Mouse (Mus musculus): ENCODE data around the gene Pik3cd. TPM values are rescaled to one million over a fixed set of nuclear protein-coding genes. Genes with fewer than 3 reads are reported as not detected.

Gene Pik3cd
- polyA plus RNA-seq (2014; fragmentation: Illumina TruSeq; extraction: RNeasy Lipid Tissue Mini Kit (QIAGEN cat#74804); ENCODE audit: insufficient read depth, low read depth, low replicate concordance) = 9.1 TPM

DNA sequence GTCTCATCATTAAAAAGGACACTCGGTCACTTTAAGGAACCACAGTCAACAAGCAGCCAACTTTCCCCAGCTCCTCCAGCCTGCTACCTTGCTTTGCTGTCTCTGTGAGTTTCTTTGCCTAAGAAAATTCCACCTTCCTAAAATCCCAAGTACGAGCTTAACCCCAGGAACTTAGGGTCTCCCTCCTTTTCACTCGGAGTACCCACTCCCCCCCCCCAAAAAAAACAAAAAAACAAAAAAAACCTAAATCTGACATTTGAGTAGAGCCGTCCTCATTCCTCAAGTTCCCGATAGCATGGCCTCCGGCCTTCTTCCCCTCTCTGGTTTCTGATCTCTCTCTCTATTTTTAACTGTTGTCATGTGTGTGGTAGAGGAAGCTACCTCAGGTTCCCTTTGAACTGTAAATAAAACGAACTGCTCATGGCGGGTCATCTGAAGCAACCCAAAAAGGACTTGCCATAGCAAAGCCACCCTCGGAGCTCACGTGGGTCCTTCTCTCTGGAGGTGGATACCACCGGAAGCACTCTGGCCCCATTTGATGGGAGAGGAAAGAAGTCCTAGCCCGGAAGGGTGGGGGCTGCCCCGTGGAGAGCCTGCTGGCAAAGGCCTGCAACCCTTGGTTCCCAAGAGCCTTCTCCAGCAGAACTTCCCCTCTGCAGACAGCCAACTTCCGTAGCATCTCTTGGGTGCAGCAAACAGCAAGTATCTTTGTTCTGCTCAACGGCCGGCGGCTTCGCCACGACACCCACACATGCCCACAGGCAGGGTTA lies at the start of gene Pik3cd:
Pik3cd (minus strand) TSS at position 362 of the 770 bp plus-strand sequence.

DNA sequence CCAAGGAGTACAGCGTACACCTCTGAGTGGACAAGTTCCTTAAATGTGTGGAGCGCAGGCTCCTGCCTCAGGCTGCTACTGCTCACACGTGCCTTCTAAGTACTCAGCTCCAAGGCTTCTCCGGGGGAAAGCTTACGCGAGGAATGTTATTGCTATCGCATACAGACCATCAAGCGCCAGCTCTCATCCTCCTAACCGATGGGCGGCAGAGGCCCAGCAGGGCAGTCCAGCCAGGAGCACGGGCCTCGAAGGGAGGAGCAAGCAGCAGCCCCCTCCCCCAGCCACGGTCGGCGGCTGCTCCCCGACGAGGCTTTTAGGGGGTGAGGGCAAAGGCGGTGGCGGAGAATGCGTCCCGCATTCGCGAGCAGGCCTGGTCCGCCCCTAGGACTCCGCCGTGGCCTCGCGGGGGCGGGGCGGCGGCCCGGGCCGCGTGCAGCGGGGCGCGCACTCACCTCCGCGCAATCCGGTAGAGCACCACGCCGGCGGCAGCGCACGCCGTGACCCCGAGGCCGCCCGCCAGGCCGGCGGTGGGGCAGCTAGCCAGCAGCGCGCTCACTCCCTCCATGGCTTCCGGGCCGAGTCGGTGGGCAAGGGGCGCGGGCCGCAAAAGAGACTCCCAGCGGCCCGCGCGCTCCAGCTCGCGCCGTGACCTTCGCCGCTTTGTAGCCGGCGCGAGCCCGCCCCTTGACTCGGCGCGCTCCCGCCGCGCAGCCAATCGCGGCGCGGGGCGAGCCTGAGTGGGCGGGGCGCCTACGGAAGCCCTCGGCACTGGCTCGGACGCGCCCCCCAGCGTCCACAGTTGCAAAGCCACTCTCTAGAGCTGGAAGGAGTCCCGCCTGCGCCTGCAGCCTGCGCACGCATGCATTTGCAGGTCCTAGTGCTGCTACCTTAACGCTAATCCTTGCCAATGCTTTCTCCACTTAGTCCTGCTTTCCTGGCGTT lies 35.3 kb upstream of the Pik3cd start, which contains the start of gene Tmem201:
Tmem201 (minus strand) TSS at position 662 of the 942 bp plus-strand sequence.

Other genes starting within 250 kb of the Pik3cd start
- 3.6 TPM for gene Rbp7, start 247.6 kb downstream of the Pik3cd start, polyA plus RNA-seq (2014; fragmentation: Illumina TruSeq; extraction: RNeasy Lipid Tissue Mini Kit (QIAGEN cat#74804); ENCODE audit: insufficient read depth, low read depth, low replicate concordance)
- gene Tmem274, start 225.2 kb downstream of the Pik3cd start, polyA plus RNA-seq (2014; fragmentation: Illumina TruSeq; extraction: RNeasy Lipid Tissue Mini Kit (QIAGEN cat#74804); ENCODE audit: insufficient read depth, low read depth, low replicate concordance) = not detected
- gene Nmnat1, start 217.4 kb downstream of the Pik3cd start, polyA plus RNA-seq (2014; fragmentation: Illumina TruSeq; extraction: RNeasy Lipid Tissue Mini Kit (QIAGEN cat#74804); ENCODE audit: insufficient read depth, low read depth, low replicate concordance) = 4.0 TPM
- 11.6 TPM for gene Lzic, start 217.3 kb downstream of the Pik3cd start, polyA plus RNA-seq (2014; fragmentation: Illumina TruSeq; extraction: RNeasy Lipid Tissue Mini Kit (QIAGEN cat#74804); ENCODE audit: insufficient read depth, low read depth, low replicate concordance)
- gene Ctnnbip1, start 184.3 kb downstream of the Pik3cd start, polyA plus RNA-seq (2014; fragmentation: Illumina TruSeq; extraction: RNeasy Lipid Tissue Mini Kit (QIAGEN cat#74804); ENCODE audit: insufficient read depth, low read depth, low replicate concordance) = 8.1 TPM
- gene Clstn1, start 116.1 kb downstream of the Pik3cd start, polyA plus RNA-seq (2014; fragmentation: Illumina TruSeq; extraction: RNeasy Lipid Tissue Mini Kit (QIAGEN cat#74804); ENCODE audit: insufficient read depth, low read depth, low replicate concordance) = 78.7 TPM
- 4.5 TPM for gene Tmem201, start 35.5 kb upstream of the Pik3cd start, polyA plus RNA-seq (2014; fragmentation: Illumina TruSeq; extraction: RNeasy Lipid Tissue Mini Kit (QIAGEN cat#74804); ENCODE audit: insufficient read depth, low read depth, low replicate concordance)
- 11.8 TPM for gene Slc25a33, start 71.7 kb upstream of the Pik3cd start, polyA plus RNA-seq (2014; fragmentation: Illumina TruSeq; extraction: RNeasy Lipid Tissue Mini Kit (QIAGEN cat#74804); ENCODE audit: insufficient read depth, low read depth, low replicate concordance)

All from lung, adult 10 weeks (tissue).